Mouse (Mus musculus) MN1 (cell line): ENCODE measurements at regions not wholly inside any gene's neighbourhood (a gene's known extent, or its start where the extent isn't known, plus 50 kb on each side); places are given as distances from the start of the nearest gene placed in this dataset.
"Not testable (repeated sequence)": the region's sequence is repeated elsewhere in the genome, so short reads cannot be mapped to it uniquely, and the experiment has no call there.

ENCODE experiments used
- DNase-seq: peaks from one replicate; pipeline ENCODE4 v3.0.0-alpha.2; 2016; ENCODE audit warnings: low spot score

GRCm38 (mm10) chr12:117327086-117327485 lies 189.2 kb upstream of the Rapgef5 start:
- DNase-seq: not testable (repeated sequence)

GRCm38 (mm10) chr12:117330418-117330817 lies 185.9 kb upstream of the Rapgef5 start:
- DNase-seq: no peak

GRCm38 (mm10) chr12:117336856-117337255 lies 179.4 kb upstream of the Rapgef5 start:
- no peak for DNase-seq

- DNase-seq: no peak
Observed at GRCm38 (mm10) chr12:117342321-117342720, 174.0 kb upstream of the Rapgef5 start.

- no peak for DNase-seq
Observed at GRCm38 (mm10) chr12:117343121-117343520, 173.2 kb upstream of the Rapgef5 start.

DNA sequence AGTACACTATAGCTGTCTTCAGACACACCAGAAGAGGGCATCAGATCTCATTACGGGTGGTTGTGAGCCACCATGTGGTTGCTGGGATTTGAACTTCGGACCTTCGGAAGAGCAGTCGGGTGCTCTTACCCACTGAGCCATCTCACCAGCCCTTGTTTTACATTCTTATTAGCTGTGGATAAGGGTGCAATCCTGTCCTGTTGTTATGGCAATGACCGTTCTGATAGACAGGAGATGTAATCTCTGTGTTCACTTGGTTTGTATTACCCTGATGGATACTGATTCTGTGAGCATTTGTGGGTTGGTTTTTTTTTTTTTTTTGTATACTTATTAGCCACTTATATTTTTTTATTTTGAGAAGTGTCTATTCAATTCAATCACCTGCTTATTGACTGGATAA lies 172.7 kb upstream of the Rapgef5 start:
- not testable (repeated sequence) for DNase-seq

DNA sequence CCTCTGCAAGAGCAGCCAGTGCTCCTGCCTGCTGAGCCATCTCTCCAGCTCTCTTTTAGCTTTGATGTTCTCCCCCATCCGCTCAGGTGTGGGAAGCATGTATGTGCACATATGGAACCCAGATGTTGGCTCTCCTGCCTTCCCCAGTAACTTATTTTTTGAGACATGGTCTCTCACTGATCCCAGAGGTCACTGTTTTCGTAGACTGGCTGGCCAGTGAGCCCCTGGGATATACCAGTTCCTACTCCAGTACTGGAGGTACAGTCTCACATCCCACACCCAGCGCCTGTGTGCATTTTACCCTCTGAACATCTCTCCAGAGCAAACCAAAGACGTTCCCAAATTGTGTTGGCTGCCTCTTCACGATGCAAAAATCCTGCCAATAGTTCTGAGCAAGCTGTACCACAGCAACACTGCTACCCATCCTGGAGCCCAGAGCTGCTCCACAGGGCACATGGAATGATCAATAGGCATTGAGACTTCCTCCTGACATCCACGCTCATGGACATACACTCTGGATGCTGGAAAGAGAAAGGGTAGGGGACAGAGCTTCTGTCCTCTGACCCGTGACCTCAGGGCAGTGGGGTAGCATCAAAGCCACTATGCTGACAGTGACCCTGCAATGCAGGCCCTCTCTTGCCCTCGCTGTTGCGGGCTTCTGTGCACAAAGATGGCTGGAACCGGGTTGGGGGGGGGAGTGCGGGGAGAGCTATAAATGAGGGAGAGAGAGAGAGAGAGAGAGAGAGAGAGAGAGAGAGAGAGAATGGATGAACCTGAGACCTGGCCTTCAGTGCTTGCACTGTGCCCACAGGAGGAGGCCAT lies 171.8 kb upstream of the Rapgef5 start:
- DNase-seq: no peak

- peak; percentile 44 for DNase-seq
Observed at GRCm38 (mm10) chr12:117345088-117345977, 170.9 kb upstream of the Rapgef5 start.

GRCm38 (mm10) chr12:117346091-117346490 lies 170.2 kb upstream of the Rapgef5 start:
- no peak for DNase-seq

DNA sequence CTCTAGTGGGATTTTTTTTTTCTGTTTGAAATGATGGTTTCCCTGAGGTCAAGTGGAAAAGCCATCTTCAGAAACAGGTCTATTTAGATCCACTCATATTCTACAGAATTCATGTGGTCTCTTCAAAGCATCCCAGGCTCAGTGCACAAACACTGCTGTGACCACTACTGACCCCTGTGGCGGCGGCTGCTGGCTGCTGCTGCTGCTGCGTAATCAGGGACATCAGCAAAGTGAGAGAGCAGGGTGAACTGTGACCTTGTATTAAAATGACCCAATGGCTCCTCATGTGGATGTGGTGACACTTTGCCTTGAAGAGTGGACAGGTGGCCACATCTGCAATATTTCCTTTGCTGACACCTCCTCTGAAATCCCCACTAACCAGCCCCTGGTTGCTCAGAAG lies 169.1 kb upstream of the Rapgef5 start:
- DNase-seq: no peak

GRCm38 (mm10) chr12:117348516-117348915 lies 167.8 kb upstream of the Rapgef5 start:
- no peak for DNase-seq

DNA sequence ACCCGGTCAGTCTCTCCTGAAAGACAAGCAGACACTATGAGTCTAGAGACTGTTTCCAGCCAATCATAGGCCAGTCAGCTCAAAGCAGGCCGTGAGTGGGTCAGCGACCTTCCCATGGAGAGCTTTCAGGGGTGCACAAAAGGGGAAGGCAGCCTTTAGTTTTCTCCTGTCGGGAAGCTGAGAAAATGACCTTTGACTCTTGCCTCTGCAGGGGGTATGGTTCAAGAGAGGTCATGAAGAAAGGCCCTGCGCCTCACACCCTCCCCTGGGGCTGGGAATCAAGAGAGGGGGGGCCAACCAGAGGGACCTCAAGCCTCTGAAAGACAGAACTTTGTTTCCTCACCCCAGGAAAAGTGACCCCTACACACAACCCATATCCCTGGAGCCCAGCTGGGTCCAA lies 164.4 kb upstream of the Rapgef5 start:
- no peak for DNase-seq

- DNase-seq: no peak
Observed at GRCm38 (mm10) chr12:117352511-117352910, 163.8 kb upstream of the Rapgef5 start.

- peak; percentile 11 for DNase-seq
Observed at GRCm38 (mm10) chr12:117352938-117353337, 163.3 kb upstream of the Rapgef5 start.

DNA sequence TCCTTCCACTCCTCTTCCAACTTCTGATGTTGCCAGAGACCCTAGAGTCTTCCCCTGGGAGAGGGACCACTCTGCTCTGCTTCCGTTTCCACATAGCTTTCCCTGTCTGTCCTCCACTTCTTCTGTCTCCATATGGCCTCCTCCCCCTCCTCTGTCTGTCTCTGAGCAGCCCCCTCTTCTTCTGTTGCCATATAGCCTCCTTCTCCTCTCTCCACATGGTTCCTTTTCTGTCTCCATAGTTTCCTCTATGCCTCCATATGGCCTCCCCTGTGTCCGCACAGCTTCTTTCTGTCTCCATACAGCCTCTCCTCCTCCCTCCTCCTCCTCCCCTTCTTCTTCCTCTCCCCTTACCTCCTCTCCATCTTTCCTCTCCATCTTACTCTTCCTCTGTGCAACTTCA lies 158.5 kb upstream of the Rapgef5 start:
- no peak for DNase-seq

DNA sequence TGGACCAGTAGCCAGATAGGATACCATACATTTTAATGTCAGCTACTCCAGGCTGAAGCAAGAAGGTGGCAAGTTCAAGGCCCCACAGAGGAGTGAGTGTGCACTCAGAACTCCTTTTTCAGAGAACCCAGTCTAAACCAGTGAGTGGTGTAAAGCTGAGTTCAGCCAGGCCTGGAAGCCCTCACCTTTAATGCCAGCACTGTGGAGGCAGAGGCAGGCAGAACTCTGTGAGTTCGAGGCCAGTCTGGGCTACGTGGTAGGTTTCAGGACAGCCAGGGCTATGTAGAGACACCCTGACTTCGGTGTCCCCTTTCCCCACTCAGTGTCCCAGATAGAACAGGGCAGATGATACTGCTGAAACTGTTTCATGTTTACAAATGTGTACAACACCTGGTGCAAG lies 157.4 kb upstream of the Rapgef5 start:
- DNase-seq: no peak

GRCm38 (mm10) chr12:117360215-117360614 lies 156.1 kb upstream of the Rapgef5 start:
- no peak for DNase-seq

DNA sequence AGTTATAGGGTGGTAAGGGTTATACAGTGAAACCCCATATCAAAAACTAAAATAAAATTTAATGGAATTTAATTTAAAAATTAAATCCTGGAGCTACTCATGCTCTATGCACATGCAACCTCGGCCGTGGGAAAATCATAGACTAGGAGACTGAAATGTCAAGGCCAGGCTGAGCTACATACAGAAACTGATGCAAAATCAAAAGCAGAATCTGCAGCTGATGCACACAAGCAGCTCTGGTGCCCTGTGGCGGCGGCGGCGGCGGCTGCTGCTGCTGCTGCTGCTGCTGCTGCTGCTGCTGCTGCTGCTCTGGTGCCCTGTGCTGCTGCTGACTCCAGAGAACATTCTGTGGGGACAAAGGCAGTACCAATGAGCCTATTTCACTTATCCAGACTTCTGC lies 154.5 kb upstream of the Rapgef5 start:
- DNase-seq: no peak

GRCm38 (mm10) chr12:117363457-117363856 lies 152.8 kb upstream of the Rapgef5 start:
- not testable (repeated sequence) for DNase-seq

DNA sequence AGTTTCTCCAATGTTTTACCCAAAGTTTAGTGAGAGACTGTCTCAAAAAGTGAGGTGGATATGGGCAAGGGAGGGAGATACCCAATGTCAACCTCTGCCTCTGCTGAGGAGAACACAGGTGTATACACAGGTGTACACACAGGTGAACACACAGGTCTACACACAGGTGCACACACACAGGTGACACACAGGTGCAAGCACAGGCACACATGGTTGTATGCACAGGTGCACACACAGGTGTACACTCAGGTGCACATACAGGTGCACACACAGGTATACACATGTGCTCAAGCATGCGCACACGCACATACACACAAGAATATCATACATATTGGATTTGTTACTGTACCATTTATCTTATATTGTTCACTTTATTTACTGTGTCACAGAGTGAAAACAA lies 151.1 kb upstream of the Rapgef5 start:
- DNase-seq: no peak

DNA sequence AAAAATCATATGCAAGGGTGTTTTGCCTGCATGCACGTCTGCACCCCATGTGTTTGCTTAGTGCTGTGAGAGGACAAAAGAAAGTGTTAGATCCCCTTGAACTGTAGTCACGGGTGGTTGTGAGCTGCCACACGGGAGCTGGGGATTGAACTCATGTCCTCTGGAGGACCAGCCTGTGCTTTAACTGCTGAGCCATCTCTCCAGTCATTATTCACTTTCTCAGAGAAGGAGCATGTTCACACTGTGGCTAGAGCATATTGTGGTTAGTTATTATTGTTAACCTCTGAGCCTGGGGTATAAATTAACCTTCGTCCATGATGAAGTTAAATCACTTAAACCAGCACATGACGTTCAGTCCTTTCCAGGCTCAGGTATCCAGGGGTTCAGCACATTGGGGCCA lies 150.4 kb upstream of the Rapgef5 start:
- DNase-seq: no peak

DNA sequence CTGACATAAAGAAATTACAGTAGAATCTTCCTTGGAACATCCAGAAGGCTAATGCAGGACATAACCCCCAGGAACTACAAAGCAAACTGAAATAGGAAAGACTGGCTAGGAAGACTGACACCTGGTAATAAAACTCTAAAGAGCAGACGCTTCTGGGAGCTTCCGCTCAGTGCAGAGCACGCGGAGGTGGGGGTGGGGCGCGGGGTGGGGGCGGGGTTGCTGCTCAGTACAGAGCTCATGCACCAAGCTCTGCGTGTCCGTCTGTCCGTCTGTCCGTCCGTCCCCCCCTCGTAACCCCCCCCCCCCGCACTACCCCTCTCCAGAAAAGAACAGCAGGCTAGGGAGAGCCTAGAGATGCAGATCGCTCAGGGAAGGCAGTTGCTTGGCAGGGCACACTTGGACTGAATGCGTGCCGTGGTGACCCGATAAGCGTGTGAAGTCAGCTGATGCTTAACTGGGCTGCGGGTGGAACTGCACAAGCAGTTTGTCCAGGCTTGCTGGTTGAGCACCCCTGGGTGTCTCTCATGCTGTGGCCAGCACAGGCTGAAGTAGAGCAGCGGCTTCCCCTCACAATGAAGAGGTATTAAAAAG lies 137.9 kb upstream of the Rapgef5 start:
- peak; percentile 37 for DNase-seq
